Mouse (Mus musculus) small intestine, adult 2 months (tissue): Measurements from ENCODE around the gene Mpv17. TPM values are rescaled to one million over a fixed set of nuclear protein-coding genes. Genes with fewer than 3 reads are reported as not detected.

ENCODE experiments used
- H3K27ac ChIP-seq: fragments of 200-500 bp; 2 replicates; pipeline ENCODE4 v1.5.1; 2012; ENCODE audit warnings: low read depth, low read length, control low read depth, inconsistent platforms; ENCODE audit not compliant: insufficient read depth
- H3K27me3 ChIP-seq: fragments of 200-500 bp; 2 replicates; pipeline ENCODE4 v1.6.1; 2012; ENCODE audit warnings: mild to moderate bottlenecking, moderate library complexity, low read length, inconsistent platforms; ENCODE audit not compliant: control insufficient read depth, insufficient read depth
- H3K36me3 ChIP-seq: fragments of 200-500 bp; 2 replicates; pipeline ENCODE4 v1.6.1; 2012; ENCODE audit warnings: mild to moderate bottlenecking, low read length, control low read depth, inconsistent platforms; ENCODE audit not compliant: control insufficient read depth, insufficient read depth
- H3K4me1 ChIP-seq: fragments of 200-500 bp; 2 replicates; pipeline ENCODE4 v1.6.1; 2012; ENCODE audit warnings: low read length, inconsistent platforms, mixed read lengths; ENCODE audit not compliant: control insufficient read depth, insufficient read depth, insufficient read length
- H3K4me3 ChIP-seq: fragments of 200-500 bp; 2 replicates; pipeline ENCODE4 v1.5.1; 2012; ENCODE audit warnings: low read depth, mild to moderate bottlenecking, control low read depth, inconsistent platforms, low read length, moderate library complexity
- CTCF ChIP-seq: fragments of 200-500 bp; IDR thresholded peaks from 2 replicates; pipeline ENCODE4 v1.5.1; 2012; ENCODE audit warnings: low read depth, mild to moderate bottlenecking, control low read depth, inconsistent platforms, low read length, moderate library complexity, mixed read lengths; ENCODE audit not compliant: insufficient replicate concordance, insufficient read length; ENCODE audit errors: extremely low read depth
- POLR2A ChIP-seq: fragments of 200-500 bp; IDR thresholded peaks from 2 replicates; pipeline ENCODE4 v1.6.1; 2012; ENCODE audit warnings: low read depth, mild to moderate bottlenecking, control low read depth, inconsistent platforms, low read length, moderate library complexity
- WGBS: fragments of 180-500 bp; shearing (Covaris S2); methylation state at CpG from one replicate; pipeline ENCODE4 v1.1.7; 2018; 5-methylcytosine and 5-hydroxymethylcytosine counted together
- polyA plus RNA-seq: library from polyadenylated mRNA; depleted of rRNA; stranded (reverse); fragments of >200 nt; gene quantifications from 2 replicates; pipeline ENCODE4 v1.2.3, GENCODE M21; 2012

Gene Mpv17
- polyA plus RNA-seq, 1 experiment, result 33.2 TPM

- Histone ChIP-seq H3K27ac (no peak overlapping the region), H3K4me1 (peaks cover 8% of the 10 kb centered on the region), H3K4me3 (no peak overlapping the region), H3K36me3 (peaks cover 65% of the 10 kb centered on the region), H3K27me3 (no peaks in the 10 kb centered on the region)
- 84% methylated on average over 5 of the region's 5 CpGs for WGBS
- TF ChIP-seq POLR2A, result no peak
- TF ChIP-seq CTCF, result no peak
These were observed 44.7 kb upstream of the Mpv17 start for GRCm38 (mm10) chr5:31198616-31199320.

- no peak overlapping the region for H3K4me3 ChIP-seq
- WGBS, result 81% methylated on average over 9 of the region's 9 CpGs
- H3K36me3 ChIP-seq, result peaks cover 63% of the 10 kb centered on the region
- no peaks in the 10 kb centered on the region for H3K27me3 ChIP-seq
- H3K4me1 ChIP-seq, result peaks cover 8% of the 10 kb centered on the region
- H3K27ac ChIP-seq, result no peak overlapping the region
- TF ChIP-seq POLR2A (no peak), CTCF (no peak)
These were observed 44.1 kb upstream of the Mpv17 start for GRCm38 (mm10) chr5:31198170-31198569.

GRCm38 (mm10) chr5:31197072-31197471 is 43.0 kb upstream of the Mpv17 start:
- 94% methylated on average over 12 of the region's 12 CpGs for WGBS
- TF ChIP-seq CTCF, result no peak
- TF ChIP-seq POLR2A, result no peak
- Histone ChIP-seq H3K36me3 (peaks cover 58% of the 10 kb centered on the region), H3K27ac (no peak overlapping the region), H3K4me1 (peaks cover 3% of the 10 kb centered on the region), H3K4me3 (no peak overlapping the region), H3K27me3 (no peaks in the 10 kb centered on the region)

GRCm38 (mm10) chr5:31196207-31196606 is 42.2 kb upstream of the Mpv17 start:
- Histone ChIP-seq H3K27ac (no peak overlapping the region), H3K4me1 (peaks cover 8% of the 10 kb centered on the region), H3K4me3 (no peak overlapping the region), H3K36me3 (peaks cover 59% of the 10 kb centered on the region), H3K27me3 (no peaks in the 10 kb centered on the region)
- 90% methylated on average over 10 of the region's 10 CpGs for WGBS
- TF ChIP-seq CTCF (no peak), POLR2A (no peak)

GRCm38 (mm10) chr5:31195671-31196070 is 41.6 kb upstream of the Mpv17 start:
- Histone ChIP-seq H3K4me1 (peaks cover 8% of the 10 kb centered on the region), H3K36me3 (peaks cover 63% of the 10 kb centered on the region), H3K27me3 (no peaks in the 10 kb centered on the region), H3K27ac (no peak overlapping the region), H3K4me3 (no peak overlapping the region)
- WGBS, result 87% methylated on average over 4 of the region's 4 CpGs
- no peak for TF ChIP-seq POLR2A
- no peak for TF ChIP-seq CTCF

GRCm38 (mm10) chr5:31194486-31195485 is 40.7 kb upstream of the Mpv17 start:
- WGBS, result 85% methylated on average over 16 of the region's 16 CpGs
- Histone ChIP-seq H3K4me3 (no peak overlapping the region), H3K27ac (no peak overlapping the region), H3K36me3 (peaks cover 62% of the 10 kb centered on the region), H3K4me1 (peaks cover 6% of the 10 kb centered on the region), H3K27me3 (no peaks in the 10 kb centered on the region)
- TF ChIP-seq POLR2A, result no peak
- no peak for TF ChIP-seq CTCF

- H3K4me1 ChIP-seq, result peaks cover 6% of the 10 kb centered on the region; the same call in 1 of the 2 replicates
- peak overlapping the region; percentile 91 for H3K4me3 ChIP-seq
- H3K27me3 ChIP-seq, result no peaks in the 10 kb centered on the region
- peaks cover 58% of the 10 kb centered on the region for H3K36me3 ChIP-seq
- H3K27ac ChIP-seq, result peak overlapping the region; percentile 77
- WGBS, result 6% methylated on average over 25 of the region's 25 CpGs
- no peak for TF ChIP-seq POLR2A
- TF ChIP-seq CTCF, result no peak
These were observed 39.7 kb upstream of the Mpv17 start for GRCm38 (mm10) chr5:31193631-31194281.
